Mouse (Mus musculus) MEL (cell line): ENCODE measurements around the gene Rbpj. TPM values are rescaled to one million over a fixed set of nuclear protein-coding genes. Genes with fewer than 3 reads are reported as not detected.

ENCODE experiments used
- DNase-seq: peaks from one replicate; pipeline ENCODE4 v3.0.0; 2011; ENCODE audit warnings: low read depth, low spot score
- H3K27ac ChIP-seq: 2 replicates; pipeline ENCODE4 v1.5.1; 2012; ENCODE audit warnings: low read depth, mild to moderate bottlenecking, control low read depth, low read length, moderate library complexity; ENCODE audit not compliant: control insufficient read depth
- H3K27me3 ChIP-seq, 2 experiments: fragments of 150-350 bp in 1 of 2; sonication (generic) in 1 of 2; 2 replicates each; pipeline ENCODE4 v1.6.1; 2012; ENCODE audit warnings: low read length in 2 of 2, mild to moderate bottlenecking in 2 of 2, improper control_type of control experiment in 1 of 2, moderate library complexity in 1 of 2; ENCODE audit not compliant: insufficient read depth in 2 of 2, control insufficient read depth in 1 of 2
- H3K36me3 ChIP-seq, 2 experiments: 2 replicates each; pipeline ENCODE4 v1.6.1; 2012 to 2014; ENCODE audit warnings: low read length in 2 of 2, improper control_type of control experiment in 1 of 2, inconsistent platforms in 1 of 2, mild to moderate bottlenecking in 1 of 2; ENCODE audit not compliant: insufficient read depth in 2 of 2, control insufficient read depth in 1 of 2
- H3K4me1 ChIP-seq, 2 experiments: fragments of 150-350 bp in 1 of 2; sonication (generic) in 1 of 2; 2 replicates each; pipeline ENCODE4 v1.6.1; 2012; ENCODE audit warnings: low read length in 2 of 2, improper control_type of control experiment in 1 of 2, mild to moderate bottlenecking in 1 of 2; ENCODE audit not compliant: insufficient read depth in 2 of 2, control insufficient read depth in 1 of 2
- H3K4me3 ChIP-seq, 2 experiments: fragments of 150-350 bp in 1 of 2; sonication (generic) in 1 of 2; 2 replicates each; pipeline ENCODE4 v1.5.1; 2012; ENCODE audit warnings: low read depth in 2 of 2, low read length in 2 of 2, mild to moderate bottlenecking in 2 of 2, moderate library complexity in 2 of 2, control low read depth in 1 of 2, improper control_type of control experiment in 1 of 2; ENCODE audit not compliant: control insufficient read depth in 1 of 2, insufficient read depth in 1 of 2
- H3K79me2 ChIP-seq: 2 replicates; pipeline ENCODE4 v1.6.1; 2012; ENCODE audit warnings: mild to moderate bottlenecking, low read length, moderate library complexity; ENCODE audit not compliant: control insufficient read depth, poor library complexity, insufficient read depth
- H3K9ac ChIP-seq: 2 replicates; pipeline ENCODE4 v1.6.1; 2012; ENCODE audit warnings: low read depth, mild to moderate bottlenecking, control low read depth, low read length, moderate library complexity; ENCODE audit not compliant: control insufficient read depth, poor library complexity, severe bottlenecking
- H3K9me3 ChIP-seq: fragments of 150-350 bp; sonication (generic); replicated peaks from 2 replicates; pipeline ENCODE4 v1.6.1; 2012; ENCODE audit warnings: mild to moderate bottlenecking, low read length, improper control_type of control experiment, moderate library complexity; ENCODE audit not compliant: insufficient read depth
- BHLHE40 ChIP-seq: IDR thresholded peaks from 2 replicates; pipeline ENCODE4 v1.6.1; 2012; ENCODE audit warnings: low read depth, mild to moderate bottlenecking, inconsistent platforms, low read length, improper control_type of control experiment, borderline replicate concordance
- CHD1 ChIP-seq: IDR thresholded peaks from 2 replicates; pipeline ENCODE4 v1.6.1; 2012; ENCODE audit warnings: low read depth, mild to moderate bottlenecking, inconsistent platforms, low read length, improper control_type of control experiment
- CTCF ChIP-seq, 3 experiments: IDR thresholded peaks in 2 of 3; conservative IDR thresholded peaks in 1 of 3; 2 replicates each; pipeline ENCODE4 v1.5.1; 2011 to 2012; ENCODE audit warnings: low read length in 3 of 3, low read depth in 2 of 3, mild to moderate bottlenecking in 2 of 3, improper control_type of control experiment in 1 of 3, inconsistent platforms in 1 of 3, mixed read lengths in 1 of 3, moderate library complexity in 1 of 3; ENCODE audit not compliant: control insufficient read depth in 1 of 3, insufficient read depth in 1 of 3, poor library complexity in 1 of 3, severe bottlenecking in 1 of 3
- E2F4 ChIP-seq: IDR thresholded peaks from 2 replicates; pipeline ENCODE4 v1.6.1; 2011; ENCODE audit warnings: low read depth, low read length, improper control_type of control experiment, borderline replicate concordance
- ELF1 ChIP-seq: IDR thresholded peaks from 2 replicates; pipeline ENCODE4 v1.6.1; 2014; ENCODE audit warnings: low read depth, mild to moderate bottlenecking, inconsistent platforms, low read length, improper control_type of control experiment, moderate library complexity
- EP300 ChIP-seq, 2 experiments: IDR thresholded peaks; 2 replicates each; pipeline ENCODE4 v1.6.1; 2011; ENCODE audit warnings: improper control_type of control experiment in 2 of 2, low read length in 2 of 2, low read depth in 1 of 2, mild to moderate bottlenecking in 1 of 2
- GATA1 ChIP-seq: IDR thresholded peaks from 2 replicates; pipeline ENCODE4 v1.6.1; 2011; ENCODE audit warnings: low read depth, low read length, improper control_type of control experiment
- HCFC1 ChIP-seq: IDR thresholded peaks from 2 replicates; pipeline ENCODE4 v1.6.1; 2012; ENCODE audit warnings: low read depth, mild to moderate bottlenecking, inconsistent platforms, low read length, improper control_type of control experiment, moderate library complexity
- JUND ChIP-seq: IDR thresholded peaks from 2 replicates; pipeline ENCODE4 v1.6.1; 2011; ENCODE audit warnings: low read depth, mild to moderate bottlenecking, improper control_type of control experiment, low read length
- MAX ChIP-seq: IDR thresholded peaks from 2 replicates; pipeline ENCODE4 v1.6.1; 2011; ENCODE audit warnings: low read length, improper control_type of control experiment
- MAZ ChIP-seq: IDR thresholded peaks from 2 replicates; pipeline ENCODE4 v1.6.1; 2012; ENCODE audit warnings: low read depth, mild to moderate bottlenecking, inconsistent platforms, low read length, improper control_type of control experiment
- MXI1 ChIP-seq: IDR thresholded peaks from 2 replicates; pipeline ENCODE4 v1.6.1; 2011; ENCODE audit warnings: mild to moderate bottlenecking, low read depth, low read length, improper control_type of control experiment
- MYB ChIP-seq: IDR thresholded peaks from 2 replicates; pipeline ENCODE4 v1.6.1; 2011; ENCODE audit warnings: mild to moderate bottlenecking, low read depth, low read length, improper control_type of control experiment
- POLR2A ChIP-seq, 2 experiments: IDR thresholded peaks; 2 replicates each; pipeline ENCODE4 v1.6.1; 2011 to 2012; ENCODE audit warnings: low read length in 2 of 2, mild to moderate bottlenecking in 2 of 2, control low read depth in 1 of 2, improper control_type of control experiment in 1 of 2, low read depth in 1 of 2, moderate library complexity in 1 of 2; ENCODE audit not compliant: control insufficient read depth in 1 of 2, insufficient read depth in 1 of 2, poor library complexity in 1 of 2
- POLR2AphosphoS2 ChIP-seq: IDR thresholded peaks from 2 replicates; pipeline ENCODE4 v1.6.1; 2011; ENCODE audit warnings: low read length, improper control_type of control experiment
- POLR2AphosphoS5 ChIP-seq: IDR thresholded peaks from 2 replicates; pipeline ENCODE4 v1.6.1; 2012; ENCODE audit warnings: low read depth, borderline replicate concordance, mild to moderate bottlenecking, inconsistent platforms, low read length, moderate library complexity, mixed read lengths
- RAD21 ChIP-seq: IDR thresholded peaks from 2 replicates; pipeline ENCODE4 v1.6.1; 2011; ENCODE audit warnings: mild to moderate bottlenecking, low read depth, low read length, improper control_type of control experiment
- SIN3A ChIP-seq: IDR thresholded peaks from 2 replicates; pipeline ENCODE4 v1.6.1; 2012; ENCODE audit warnings: low read length, improper control_type of control experiment, inconsistent platforms
- TAL1 ChIP-seq: IDR thresholded peaks from 2 replicates; pipeline ENCODE4 v1.6.1; 2012; ENCODE audit warnings: mild to moderate bottlenecking, inconsistent platforms, low read length, moderate library complexity, mixed read lengths
- TBP ChIP-seq: IDR thresholded peaks from 2 replicates; pipeline ENCODE4 v1.8.0; 2011; ENCODE audit warnings: low read depth, low read length, improper control_type of control experiment
- TCF12 ChIP-seq: IDR thresholded peaks from 2 replicates; pipeline ENCODE4 v1.6.1; 2014; ENCODE audit warnings: low read depth, mild to moderate bottlenecking, inconsistent platforms, low read length, improper control_type of control experiment, moderate library complexity
- USF1 ChIP-seq: IDR thresholded peaks from 2 replicates; pipeline ENCODE4 v1.6.1; 2014; ENCODE audit warnings: low read depth, mild to moderate bottlenecking, inconsistent platforms, low read length, improper control_type of control experiment, moderate library complexity
- USF2 ChIP-seq, 2 experiments: IDR thresholded peaks; 2 replicates each; pipeline ENCODE4 v1.6.1; 2011 to 2012; ENCODE audit warnings: improper control_type of control experiment in 2 of 2, low read length in 2 of 2, borderline replicate concordance in 1 of 2, inconsistent platforms in 1 of 2, low read depth in 1 of 2, mild to moderate bottlenecking in 1 of 2; ENCODE audit not compliant: insufficient read depth in 1 of 2
- ZNF384 ChIP-seq: IDR thresholded peaks from 2 replicates; pipeline ENCODE4 v1.6.1; 2012; ENCODE audit warnings: low read depth, mild to moderate bottlenecking, inconsistent platforms, low read length, improper control_type of control experiment
- polyA plus RNA-seq, 2 experiments: library from polyadenylated mRNA; stranded (reverse) in 1 of 2; unstranded in 1 of 2; fragments of >175 nt in 1 of 2; fragments of >200 nt in 1 of 2; gene quantifications; 2 replicates each; pipeline versions ENCODE4 v1.2.1 to v1.2.4; 2012; ENCODE audit warnings: low replicate concordance in 2 of 2, low read depth in 1 of 2; ENCODE audit not compliant: insufficient read length in 2 of 2, insufficient read depth in 1 of 2, missing spikeins in 1 of 2
- total RNA-seq: library from RNA; depleted of rRNA; stranded (reverse); fragments of 300-350 nt; gene quantifications from 2 replicates; pipeline ENCODE4 v1.2.3, GENCODE M21; 2012

Gene Rbpj
- total and polyA plus RNA-seq, 3 experiments = 6.0 to 34.5 (median 19.1) TPM

DNA sequence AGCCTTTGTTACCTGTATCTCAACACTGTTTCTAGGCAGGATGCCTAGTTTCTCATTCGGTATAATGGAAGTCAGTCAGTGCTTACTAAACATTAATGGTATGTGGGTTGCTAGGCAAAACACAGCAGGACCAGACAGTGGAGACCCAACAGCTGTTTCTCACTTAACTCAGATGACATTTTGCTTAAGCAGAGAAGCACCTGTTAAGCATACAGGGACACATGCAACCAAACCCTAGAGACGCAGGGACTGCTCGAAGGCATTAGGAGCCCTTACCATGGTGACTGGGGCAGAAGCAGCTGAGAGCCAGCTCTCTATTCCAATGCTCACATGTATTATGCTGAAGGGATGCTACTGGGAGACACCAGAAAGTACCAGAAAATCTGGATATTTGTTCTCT lies 230.7 kb downstream of the Rbpj start:
- H3K4me3 ChIP-seq = no peak overlapping the region
- H3K27ac ChIP-seq = no peak overlapping the region
- H3K79me2 ChIP-seq = no peaks in the 10 kb centered on the region
- no peak for DNase-seq
- TF ChIP-seq MYB = no peak
- TF ChIP-seq TAL1 = no peak
- TF ChIP-seq MXI1 = no peak
- no peak for TF ChIP-seq JUND
- TF ChIP-seq CTCF (IDR thresholded peaks at IDR 0.05 in 2 of 3, conservative IDR thresholded peaks at IDR 0.05 in 1 of 3; ENCODE audit: control insufficient read depth in 1 of 3, insufficient read depth in 1 of 3, low read depth in 2 of 3, low read length in 3 of 3, poor library complexity in 1 of 3, severe bottlenecking in 1 of 3) = no peak
- no peak for TF ChIP-seq USF2 (IDR thresholded peaks at IDR 0.05; ENCODE audit: borderline replicate concordance in 1 of 2, insufficient read depth in 1 of 2, low read depth in 1 of 2, low read length in 2 of 2)
- no peak for TF ChIP-seq MAZ
- TF ChIP-seq EP300 (IDR thresholded peaks at IDR 0.05; ENCODE audit: low read depth in 1 of 2, low read length in 2 of 2) = no peak
- no peak for TF ChIP-seq GATA1
- TF ChIP-seq TBP = no peak
- H3K9ac ChIP-seq = no peak overlapping the region
- H3K9me3 ChIP-seq = no peaks in the 10 kb centered on the region
- H3K27me3 ChIP-seq = no peaks in the 10 kb centered on the region
- H3K36me3 ChIP-seq = no peaks in the 10 kb centered on the region
- no peaks in the 10 kb centered on the region for H3K4me1 ChIP-seq

DNA sequence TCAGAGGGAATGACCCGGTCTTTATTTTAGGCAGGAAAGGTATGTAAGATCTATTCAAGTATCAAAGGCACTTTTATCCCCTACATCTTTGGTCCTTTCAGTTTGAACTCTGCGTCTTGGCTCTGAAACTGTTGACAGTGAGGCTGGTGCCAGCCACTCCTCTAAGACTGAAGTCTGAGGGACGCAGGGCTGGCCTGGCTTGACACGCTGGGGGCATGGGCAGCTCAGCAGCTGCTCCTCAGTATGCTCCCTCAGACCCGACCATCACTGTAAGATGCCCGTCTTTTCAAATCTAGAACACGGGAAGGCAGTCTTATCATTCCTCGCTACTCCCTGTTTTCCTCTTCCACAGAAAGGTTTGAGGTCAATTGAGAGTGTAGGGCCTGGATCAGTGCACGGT lies 231.8 kb downstream of the Rbpj start:
- TF ChIP-seq JUND (no peak), USF1 (no peak), MYB (no peak), TCF12 (no peak), SIN3A (no peak), MXI1 (no peak), CHD1 (no peak), POLR2AphosphoS2 (no peak), POLR2AphosphoS5 (no peak), POLR2A (IDR thresholded peaks at IDR 0.05; ENCODE audit: control insufficient read depth in 1 of 2, insufficient read depth in 1 of 2, low read depth in 1 of 2, low read length in 2 of 2, poor library complexity in 1 of 2) (no peak), RAD21 (no peak), USF2 (IDR thresholded peaks at IDR 0.05; ENCODE audit: borderline replicate concordance in 1 of 2, insufficient read depth in 1 of 2, low read depth in 1 of 2, low read length in 2 of 2) (no peak), ELF1 (no peak), ZNF384 (no peak), HCFC1 (no peak), E2F4 (no peak), MAX (no peak), EP300 (IDR thresholded peaks at IDR 0.05; ENCODE audit: low read depth in 1 of 2, low read length in 2 of 2) (no peak), BHLHE40 (no peak)
- Histone ChIP-seq H3K27ac (no peak overlapping the region), H3K4me1 (no peaks in the 10 kb centered on the region), H3K27me3 (no peaks in the 10 kb centered on the region), H3K4me3 (no peak overlapping the region), H3K9ac (no peak overlapping the region), H3K36me3 (no peaks in the 10 kb centered on the region), H3K9me3 (no peaks in the 10 kb centered on the region), H3K79me2 (no peaks in the 10 kb centered on the region)
- no peak for DNase-seq
